Mouse (Mus musculus) spleen, postnatal 4 days (tissue): Measurements from ENCODE around the gene Opn1sw.
A peak's percentile ranks its signal among the peaks of the same experiment; 100 is the strongest.
"Not testable (repeated sequence)": the region's sequence is repeated elsewhere in the genome, so short reads cannot be mapped to it uniquely, and the experiment has no call there.

ENCODE experiments used
- DNase-seq, 2 experiments: peaks; one replicate each; pipeline ENCODE4 v3.0.0; 2022; ENCODE audit warnings: low spot score in 2 of 2

The Opn1sw gene

GRCm38 (mm10) chr6:29396714-29397540 is 8.7 kb upstream of the Opn1sw start:
- peak in 1 of 2 experiments; percentile 61 for DNase-seq

GRCm38 (mm10) chr6:29395910-29396713 is 7.8 kb upstream of the Opn1sw start, which contains the start of gene Ccdc136:
Gene Ccdc136 (plus strand): TSS chr6:29396309.
- DNase-seq = no peak

- DNase-seq = no peak
Observed at GRCm38 (mm10) chr6:29394286-29394685, 6.0 kb upstream of the Opn1sw start.

GRCm38 (mm10) chr6:29391802-29392201 is 3.5 kb upstream of the Opn1sw start:
- no peak for DNase-seq

GRCm38 (mm10) chr6:29391241-29391640 is 3.0 kb upstream of the Opn1sw start:
- not testable (repeated sequence) for DNase-seq

- DNase-seq = not testable (repeated sequence)
Observed at GRCm38 (mm10) chr6:29390500-29390899, 2.2 kb upstream of the Opn1sw start.

GRCm38 (mm10) chr6:29389425-29389824 is 1.2 kb upstream of the Opn1sw start:
- no peak for DNase-seq

- DNase-seq = peak; percentile 26 to 62
Observed at GRCm38 (mm10) chr6:29388606-29389080, 375 bp upstream of the Opn1sw start.

- DNase-seq = no peak
Observed at GRCm38 (mm10) chr6:29382442-29382841, 5.8 kb downstream of the Opn1sw start.

- no peak for DNase-seq
Observed at GRCm38 (mm10) chr6:29379954-29380353, 8.3 kb downstream of the Opn1sw start.

- no peak for DNase-seq
Observed at GRCm38 (mm10) chr6:29378678-29379077, 9.6 kb downstream of the Opn1sw start.

GRCm38 (mm10) chr6:29377386-29377785 is 10.9 kb downstream of the Opn1sw start:
- DNase-seq = no peak

GRCm38 (mm10) chr6:29365277-29365676 is 23.0 kb downstream of the Opn1sw start:
- no peak for DNase-seq

- no peak for DNase-seq
Observed at GRCm38 (mm10) chr6:29363129-29363515, 25.1 kb downstream of the Opn1sw start.

- no peak for DNase-seq
Observed at GRCm38 (mm10) chr6:29362246-29363128, 25.8 kb downstream of the Opn1sw start.

- DNase-seq = no peak
Observed at GRCm38 (mm10) chr6:29360211-29360610, 28.1 kb downstream of the Opn1sw start.

GRCm38 (mm10) chr6:29359386-29359785 is 28.9 kb downstream of the Opn1sw start:
- DNase-seq = no peak

GRCm38 (mm10) chr6:29352816-29353215 is 35.5 kb downstream of the Opn1sw start:
- no peak for DNase-seq

- DNase-seq = no peak
Observed at GRCm38 (mm10) chr6:29351613-29352012, 36.7 kb downstream of the Opn1sw start.

- no peak for DNase-seq
Observed at GRCm38 (mm10) chr6:29348371-29348724, 39.9 kb downstream of the Opn1sw start.

- peak; percentile 99 for DNase-seq
Observed at GRCm38 (mm10) chr6:29347665-29348370, 40.5 kb downstream of the Opn1sw start, which contains the start of gene Calu. Gene Calu (plus strand): TSS chr6:29348069.
